Mouse (Mus musculus) embryonic facial prominence, embryonic 14.5 days (tissue): ENCODE measurements around the gene Eif4a2. TPM values are rescaled to one million over a fixed set of nuclear protein-coding genes. Genes with fewer than 3 reads are reported as not detected.

Source experiments
- ATAC-seq: fragments of 200-750 bp; cut with Nextera tagmentation; 2 replicates; pipeline ENCODE4 v1.8.0; 2017; ENCODE audit warnings: low read depth, moderate number of reproducible peaks, moderate TSS enrichment
- DNase-seq: peaks from one replicate; pipeline ENCODE4 v3.0.0-alpha.2; 2015; ENCODE audit warnings: low spot score
- H3K27ac ChIP-seq: fragments of 300-500 bp; sonication (generic); replicated peaks from 2 replicates; pipeline ENCODE4 v1.5.1; 2014; ENCODE audit warnings: low read depth, mild to moderate bottlenecking, low read length, moderate library complexity
- H3K27me3 ChIP-seq: fragments of 300-500 bp; sonication (generic); replicated peaks from 2 replicates; pipeline ENCODE4 v1.6.1; 2014; ENCODE audit warnings: low read length; ENCODE audit not compliant: control insufficient read depth, insufficient read depth
- H3K36me3 ChIP-seq: fragments of 300-500 bp; sonication (generic); 2 replicates; pipeline ENCODE4 v1.6.1; 2014; ENCODE audit warnings: low read length, mixed read lengths; ENCODE audit not compliant: control insufficient read depth, insufficient read depth
- H3K4me1 ChIP-seq: fragments of 300-500 bp; sonication (generic); 2 replicates; pipeline ENCODE4 v1.6.1; 2014; ENCODE audit warnings: antibody characterized with exemption, low read length; ENCODE audit not compliant: control insufficient read depth, insufficient read depth
- H3K4me2 ChIP-seq: fragments of 300-500 bp; sonication (generic); 2 replicates; pipeline ENCODE4 v1.6.1; 2014; ENCODE audit warnings: low read depth, mild to moderate bottlenecking, low read length, moderate library complexity, mixed read lengths
- H3K4me3 ChIP-seq: fragments of 300-500 bp; sonication (generic); 2 replicates; pipeline ENCODE4 v1.5.1; 2014; ENCODE audit warnings: low read depth, mild to moderate bottlenecking, low read length
- H3K9ac ChIP-seq: fragments of 300-500 bp; sonication (generic); 2 replicates; pipeline ENCODE4 v1.6.1; 2014; ENCODE audit warnings: low read depth, mild to moderate bottlenecking, low read length, moderate library complexity, mixed read lengths
- H3K9me3 ChIP-seq: fragments of 300-500 bp; sonication (generic); 2 replicates; pipeline ENCODE4 v1.6.1; 2016; ENCODE audit warnings: low read length; ENCODE audit not compliant: control insufficient read depth
- WGBS: fragments of 180-500 bp; shearing (Covaris S2); extraction: QIAGEN DNeasy Blood & Tissue Kit; methylation state at CpG from one replicate; pipeline ENCODE4 v1.1.7; 2014; 5-methylcytosine and 5-hydroxymethylcytosine counted together
- polyA plus RNA-seq: library from polyadenylated mRNA; unstranded; fragments of >200 nt; fragmentation: Nextera tagmentation; extraction: Ambion mirVana; gene quantifications from 2 replicates; pipeline ENCODE4 v1.2.1, GENCODE M21; 2014

The Eif4a2 gene
- polyA plus RNA-seq, 1 experiment from 2014 or later = 249 TPM

GRCm38 (mm10) chr16:23109350-23110280 lies 2.4 kb downstream of the Eif4a2 start:
- ATAC-seq (no peak), DNase-seq (no peak)
- Histone ChIP-seq H3K27ac (peak overlapping the region; percentile 99; the same call in 1 of the 2 replicates), H3K36me3 (peaks cover 58% of the 10 kb centered on the region), H3K4me2 (peak overlapping the region; percentile 77), H3K27me3 (no peaks in the 10 kb centered on the region), H3K9ac (peak overlapping the region; percentile 100), H3K4me1 (peaks cover 7% of the 10 kb centered on the region; the same call in 1 of the 2 replicates), H3K9me3 (no peaks in the 10 kb centered on the region), H3K4me3 (peak overlapping the region; percentile 100)
- 52% methylated on average over 5 of the region's 5 CpGs for WGBS

- no peak for ATAC-seq
- H3K9ac ChIP-seq = no peak overlapping the region
- 77% methylated on average over 12 of the region's 12 CpGs for WGBS
- H3K4me2 ChIP-seq = no peak overlapping the region
- no peak overlapping the region for H3K27ac ChIP-seq
- H3K36me3 ChIP-seq = peaks cover 79% of the 10 kb centered on the region
- no peak for DNase-seq
- H3K4me3 ChIP-seq = no peak overlapping the region
- H3K4me1 ChIP-seq = peaks cover 4% of the 10 kb centered on the region; the same call in 1 of the 2 replicates
- no peaks in the 10 kb centered on the region for H3K27me3 ChIP-seq
- H3K9me3 ChIP-seq = no peaks in the 10 kb centered on the region
These were observed 5.1 kb downstream of the Eif4a2 start for GRCm38 (mm10) chr16:23112348-23112747.

- H3K27me3 ChIP-seq = no peaks in the 10 kb centered on the region
- peaks cover 4% of the 10 kb centered on the region; the same call in 1 of the 2 replicates for H3K4me1 ChIP-seq
- no peak overlapping the region for H3K9ac ChIP-seq
- peaks cover 81% of the 10 kb centered on the region for H3K36me3 ChIP-seq
- WGBS = 60% methylated on average over 9 of the region's 9 CpGs
- no peak overlapping the region for H3K27ac ChIP-seq
- no peak for ATAC-seq
- no peaks in the 10 kb centered on the region for H3K9me3 ChIP-seq
- H3K4me3 ChIP-seq = no peak overlapping the region
- no peak overlapping the region; the same call in 1 of the 2 replicates for H3K4me2 ChIP-seq
- DNase-seq = no peak
These were observed 5.7 kb downstream of the Eif4a2 start for GRCm38 (mm10) chr16:23112861-23113435.

- DNase-seq = no peak
- peaks cover 82% of the 10 kb centered on the region for H3K36me3 ChIP-seq
- H3K4me2 ChIP-seq = no peak overlapping the region
- no peak overlapping the region for H3K9ac ChIP-seq
- H3K27ac ChIP-seq = no peak overlapping the region
- H3K9me3 ChIP-seq = no peaks in the 10 kb centered on the region
- peak; percentile 7; the same call in 1 of the 2 replicates for ATAC-seq
- no peaks in the 10 kb centered on the region for H3K27me3 ChIP-seq
- H3K4me1 ChIP-seq = peaks cover 4% of the 10 kb centered on the region; the same call in 1 of the 2 replicates
- no peak overlapping the region for H3K4me3 ChIP-seq
These were observed 6.7 kb downstream of the Eif4a2 start for GRCm38 (mm10) chr16:23113903-23114302.

GRCm38 (mm10) chr16:23114339-23115171 lies 7.3 kb downstream of the Eif4a2 start:
- Histone ChIP-seq H3K9me3 (no peaks in the 10 kb centered on the region), H3K27me3 (no peaks in the 10 kb centered on the region), H3K36me3 (peaks cover 82% of the 10 kb centered on the region), H3K4me3 (no peak overlapping the region), H3K4me2 (no peak overlapping the region), H3K4me1 (no peaks in the 10 kb centered on the region), H3K27ac (no peak overlapping the region), H3K9ac (no peak overlapping the region)
- ATAC-seq (0 out of 2 replicates have a peak, but pooled peaks have one; percentile 15), DNase-seq (no peak)
- WGBS = 58% methylated on average over 5 of the region's 5 CpGs

GRCm38 (mm10) chr16:23115486-23115885 lies 8.2 kb downstream of the Eif4a2 start:
- Histone ChIP-seq H3K36me3 (peaks cover 81% of the 10 kb centered on the region), H3K4me2 (no peak overlapping the region), H3K9ac (no peak overlapping the region), H3K4me3 (no peak overlapping the region), H3K27ac (no peak overlapping the region), H3K27me3 (no peaks in the 10 kb centered on the region), H3K4me1 (no peaks in the 10 kb centered on the region), H3K9me3 (no peaks in the 10 kb centered on the region)
- WGBS = 76% methylated on average over 3 of the region's 3 CpGs
- DNase-seq (no peak), ATAC-seq (no peak)

GRCm38 (mm10) chr16:23117173-23117572 lies 9.9 kb downstream of the Eif4a2 start:
- H3K9me3 ChIP-seq = no peaks in the 10 kb centered on the region
- no peak overlapping the region for H3K4me2 ChIP-seq
- H3K36me3 ChIP-seq = peaks cover 67% of the 10 kb centered on the region
- H3K27ac ChIP-seq = no peak overlapping the region
- H3K4me1 ChIP-seq = no peaks in the 10 kb centered on the region
- ATAC-seq = no peak
- WGBS = 52% methylated on average over 4 of the region's 4 CpGs
- H3K27me3 ChIP-seq = no peaks in the 10 kb centered on the region
- no peak overlapping the region for H3K4me3 ChIP-seq
- no peak for DNase-seq
- H3K9ac ChIP-seq = no peak overlapping the region

- WGBS = 95% methylated on average over 3 of the region's 3 CpGs
- Histone ChIP-seq H3K9ac (no peak overlapping the region), H3K4me2 (no peak overlapping the region), H3K9me3 (no peaks in the 10 kb centered on the region), H3K27me3 (no peaks in the 10 kb centered on the region), H3K4me3 (no peak overlapping the region), H3K27ac (no peak overlapping the region), H3K36me3 (peaks cover 40% of the 10 kb centered on the region), H3K4me1 (peaks cover 5% of the 10 kb centered on the region; the same call in 1 of the 2 replicates)
- ATAC-seq = no peak
- no peak for DNase-seq
These were observed 15.2 kb downstream of the Eif4a2 start for GRCm38 (mm10) chr16:23122446-23122845.
